Mouse (Mus musculus) heart, adult 2 months (tissue): ENCODE data around the gene Tmem199. TPM values are rescaled to one million over a fixed set of nuclear protein-coding genes. Genes with fewer than 3 reads are reported as not detected.

ENCODE experiments used
- DNase-seq, 2 experiments: peaks; one replicate each; pipeline ENCODE4 v3.0.0; 2021
- H3K27ac ChIP-seq: fragments of 200-600 bp; 2 replicates; pipeline ENCODE4 v1.8.1; 2022
- H3K27me3 ChIP-seq: fragments of 200-500 bp; 2 replicates; pipeline ENCODE4 v1.6.1; 2012; ENCODE audit warnings: mild to moderate bottlenecking, low read length, inconsistent platforms, mixed read lengths; ENCODE audit not compliant: control insufficient read depth, insufficient read depth
- H3K36me3 ChIP-seq: fragments of 200-500 bp; 2 replicates; pipeline ENCODE4 v1.6.1; 2012; ENCODE audit warnings: low read length, inconsistent platforms; ENCODE audit not compliant: control insufficient read depth, insufficient read depth
- H3K4me1 ChIP-seq: fragments of 200-500 bp; 2 replicates; pipeline ENCODE4 v1.6.1; 2011; ENCODE audit warnings: low read length; ENCODE audit not compliant: control insufficient read depth, insufficient read depth
- H3K4me3 ChIP-seq: fragments of 200-600 bp; 2 replicates; pipeline ENCODE4 v1.8.1; 2022
- H3K79me2 ChIP-seq: fragments of 200-500 bp; replicated peaks from 2 replicates; pipeline ENCODE4 v1.6.1; 2012; ENCODE audit warnings: mild to moderate bottlenecking, inconsistent platforms, low read length, moderate library complexity, mixed read lengths; ENCODE audit not compliant: control insufficient read depth, insufficient read depth
- H3K9ac ChIP-seq: fragments of 200-500 bp; 2 replicates; pipeline ENCODE4 v1.6.1; 2012; ENCODE audit warnings: low read depth, mild to moderate bottlenecking, control low read depth, inconsistent platforms, low read length, mixed read lengths
- CTCF ChIP-seq: fragments of 200-600 bp; IDR thresholded peaks from 2 replicates; pipeline ENCODE4 v1.8.1; 2022; ENCODE audit warnings: antibody characterized with exemption, mild to moderate bottlenecking, moderate library complexity
- EP300 ChIP-seq: fragments of 200-500 bp; IDR thresholded peaks from 2 replicates; pipeline ENCODE4 v1.6.1; 2011; ENCODE audit warnings: low read depth, low read length, control low read depth; ENCODE audit not compliant: insufficient read depth
- POLR2A ChIP-seq: fragments of 200-500 bp; IDR thresholded peaks from 2 replicates; pipeline ENCODE4 v1.6.1; 2011; ENCODE audit warnings: mild to moderate bottlenecking, low read depth, low read length, control low read depth; ENCODE audit not compliant: insufficient read depth
- WGBS: fragments of 180-500 bp; shearing (Covaris S2); methylation state at CpG from one replicate; pipeline ENCODE4 v1.1.7; 2018; 5-methylcytosine and 5-hydroxymethylcytosine counted together
- intact Hi-C: fragments of 180-260 bp; cut with DNase I; formaldehyde crosslinking; loops from one replicate; pipeline ENCODE4 v1.15.1; 2025
- polyA plus RNA-seq: library from polyadenylated mRNA; depleted of rRNA; stranded (reverse); fragments of >200 nt; gene quantifications from 2 replicates; pipeline ENCODE4 v1.2.3, GENCODE M21; 2012
- total RNA-seq, 2 experiments: library from RNA; stranded (reverse); gene quantifications; 2 replicates each; pipeline ENCODE4 v1.2.3; 2021

Tmem199 gene
- total and polyA plus RNA-seq, 3 experiments = 7.9 to 11.5 (median 11.3) TPM

DNA sequence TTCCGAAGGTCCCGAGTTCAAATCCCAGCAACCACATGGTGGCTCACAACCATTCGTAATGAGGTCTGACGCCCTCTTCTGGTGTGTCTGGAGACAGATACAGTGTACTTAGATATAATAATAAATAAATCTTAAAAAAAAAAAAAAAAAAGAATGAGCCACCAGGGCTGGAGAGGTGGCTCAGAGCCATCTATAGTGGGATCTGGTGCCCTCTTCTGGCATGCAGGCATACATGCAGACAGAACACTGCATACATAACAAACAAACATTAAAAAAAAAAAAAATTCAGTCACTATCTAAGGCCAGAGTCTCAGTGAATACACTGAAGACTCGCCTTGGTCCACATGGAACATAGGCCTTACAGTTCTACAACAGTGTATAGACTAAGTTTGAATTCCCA, 2.8 kb downstream of the Tmem199 start:
- H3K9ac ChIP-seq = no peak overlapping the region
- H3K27ac ChIP-seq = no peak overlapping the region
- H3K36me3 ChIP-seq = no peaks in the 10 kb centered on the region; the same call in 1 of the 2 replicates
- H3K4me3 ChIP-seq = no peak overlapping the region
- no peaks in the 10 kb centered on the region for H3K79me2 ChIP-seq
- intact Hi-C loops = no loop called here
- no peak for DNase-seq
- H3K4me1 ChIP-seq = no peaks in the 10 kb centered on the region
- 87% methylated on average over 5 of the region's 5 CpGs for WGBS
- no peaks in the 10 kb centered on the region for H3K27me3 ChIP-seq
- TF ChIP-seq CTCF (peak; percentile 61), POLR2A (no peak), EP300 (no peak)

DNA sequence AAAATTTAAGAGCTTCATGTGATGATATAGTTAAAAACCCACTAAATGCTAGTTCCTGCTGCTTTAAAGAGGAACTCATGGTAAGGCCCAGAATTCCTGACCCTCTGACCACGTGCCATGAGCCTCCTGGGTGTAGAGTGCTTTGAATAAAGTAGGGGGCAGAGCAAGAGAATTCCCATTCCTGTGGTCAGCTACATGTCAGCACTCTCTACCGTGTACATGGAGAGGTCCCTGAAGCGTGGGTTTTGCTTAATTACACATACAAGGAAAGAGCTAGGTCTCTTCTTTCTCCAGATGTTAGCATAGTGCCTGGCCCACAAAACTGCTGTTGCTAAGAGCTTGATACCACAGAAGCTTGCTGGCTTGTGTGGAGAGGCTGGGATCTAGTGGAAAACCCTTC, 6.5 kb downstream of the Tmem199 start:
- Histone ChIP-seq H3K27ac (no peak overlapping the region), H3K4me1 (no peaks in the 10 kb centered on the region), H3K27me3 (no peaks in the 10 kb centered on the region), H3K79me2 (no peaks in the 10 kb centered on the region), H3K9ac (no peak overlapping the region), H3K4me3 (no peak overlapping the region), H3K36me3 (no peaks in the 10 kb centered on the region)
- DNase-seq = no peak
- WGBS = 73% methylated on average over 3 of the region's 3 CpGs
- TF ChIP-seq CTCF (no peak), EP300 (no peak), POLR2A (no peak)
- intact Hi-C loops = no loop called here

DNA sequence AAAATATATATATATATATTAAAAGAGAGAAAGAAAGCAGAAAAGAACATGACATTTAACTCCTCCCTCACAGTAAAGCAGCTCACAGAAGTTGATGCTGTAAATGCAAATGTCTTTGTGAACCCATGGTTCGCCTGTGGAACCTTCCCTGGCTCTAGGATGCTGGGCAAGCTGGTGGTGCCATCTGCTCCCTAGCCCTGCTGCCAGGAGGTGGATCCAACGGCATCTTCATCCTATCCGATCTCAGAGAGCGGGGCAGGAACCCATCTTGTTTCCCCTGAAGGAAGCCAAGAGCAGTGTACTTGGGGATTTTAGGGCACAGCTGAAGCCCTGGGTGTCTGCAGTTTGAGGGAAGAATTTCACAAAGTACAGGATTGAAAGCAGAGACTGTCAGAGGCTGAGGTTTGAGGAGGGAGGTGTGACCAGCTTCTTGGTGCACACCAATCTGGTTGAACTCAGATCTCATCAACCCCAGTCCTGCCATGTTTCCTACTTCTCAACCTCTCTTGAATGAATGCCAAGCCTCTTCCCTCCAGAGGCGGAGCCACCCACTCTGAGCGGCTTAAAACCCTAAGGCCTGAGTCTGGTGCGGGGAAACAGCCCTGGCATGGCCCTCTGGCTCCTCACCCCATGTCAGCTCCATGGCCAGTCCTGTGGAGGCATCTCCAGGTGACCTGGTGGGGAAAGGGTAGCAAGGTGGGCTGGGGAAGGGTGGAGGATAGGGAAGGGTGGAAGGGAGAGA, 8.9 kb downstream of the Tmem199 start, which contains the start of gene Sebox:
Gene Sebox (plus strand): TSS at position 539 of the 742 bp plus-strand sequence.
- H3K4me3 ChIP-seq = no peak within 1 kb of the TSS
- TF ChIP-seq POLR2A (no peak), CTCF (no peak), EP300 (no peak)
- no peak for DNase-seq
- H3K27me3 ChIP-seq = no peaks in the 10 kb centered on the region
- H3K27ac ChIP-seq = no peak within 1 kb of the TSS
- H3K36me3 ChIP-seq = no peaks in the 10 kb centered on the region
- H3K79me2 ChIP-seq = no peaks in the 10 kb centered on the region
- WGBS = 57% methylated on average over 7 of the region's 7 CpGs
- intact Hi-C loops = no loop called here
- no peak within 1 kb of the TSS for H3K9ac ChIP-seq
- H3K4me1 ChIP-seq = no peaks in the 10 kb centered on the region

DNA sequence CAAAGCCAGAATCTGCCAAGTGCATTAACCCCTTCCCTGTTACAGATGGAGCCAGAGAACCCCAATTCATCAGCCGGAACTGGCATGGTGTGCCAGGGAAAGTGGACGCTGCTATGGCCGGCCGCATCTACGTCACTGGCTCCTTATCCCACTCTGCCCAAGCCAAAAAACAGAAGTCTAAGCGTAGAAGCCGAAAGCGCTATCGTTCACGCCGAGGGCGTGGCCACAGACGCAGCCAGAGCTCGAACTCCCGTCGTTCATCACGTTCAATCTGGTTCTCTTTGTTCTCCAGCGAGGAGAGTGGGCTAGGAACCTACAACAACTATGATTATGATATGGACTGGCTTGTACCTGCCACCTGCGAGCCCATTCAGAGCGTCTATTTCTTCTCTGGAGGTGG, 10.4 kb downstream of the Tmem199 start:
- WGBS = 74% methylated on average over 20 of the region's 20 CpGs
- H3K27me3 ChIP-seq = peaks cover 6% of the 10 kb centered on the region
- TF ChIP-seq CTCF = no peak
- no peak for TF ChIP-seq EP300
- TF ChIP-seq POLR2A = no peak

DNA sequence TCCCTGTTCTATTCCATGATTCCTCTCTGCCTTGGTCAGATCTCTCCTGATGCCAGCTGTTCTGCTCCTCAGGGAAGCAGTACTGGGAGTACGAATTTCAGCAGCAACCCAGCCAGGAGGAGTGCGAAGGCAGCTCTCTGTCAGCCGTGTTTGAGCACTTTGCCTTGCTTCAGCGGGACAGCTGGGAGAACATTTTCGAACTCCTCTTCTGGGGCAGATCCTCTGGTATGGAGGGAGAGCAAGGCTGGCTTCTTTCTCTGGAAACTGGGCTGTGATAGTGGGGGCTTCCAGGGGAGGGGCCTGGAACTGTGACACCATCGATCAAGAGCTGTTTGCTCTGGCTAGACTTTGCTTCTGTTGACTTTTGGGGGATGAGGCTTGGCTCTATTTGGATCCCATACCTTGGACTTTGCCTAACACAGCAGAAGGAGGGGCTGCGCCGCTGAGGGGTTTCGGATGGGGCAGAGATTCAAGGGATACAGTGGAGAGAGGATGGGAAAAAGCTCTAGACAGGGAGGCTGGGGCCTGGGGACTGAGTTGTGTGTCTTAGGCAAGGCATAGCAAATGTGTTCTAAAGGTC, 11.3 kb downstream of the Tmem199 start:
- H3K4me3 ChIP-seq = no peak overlapping the region
- WGBS = 69% methylated on average over 9 of the region's 9 CpGs
- no peaks in the 10 kb centered on the region for H3K79me2 ChIP-seq
- H3K9ac ChIP-seq = no peak overlapping the region
- H3K27me3 ChIP-seq = peaks cover 6% of the 10 kb centered on the region
- H3K4me1 ChIP-seq = no peaks in the 10 kb centered on the region
- no peaks in the 10 kb centered on the region for H3K36me3 ChIP-seq
- intact Hi-C loops = no loop called here
- H3K27ac ChIP-seq = no peak overlapping the region
- TF ChIP-seq POLR2A (no peak), CTCF (no peak), EP300 (no peak)
- no peak for DNase-seq

More for the DNA sequence above, 10.4 kb downstream of the Tmem199 start:
- Histone ChIP-seq H3K4me3 (no peak overlapping the region), H3K9ac (no peak overlapping the region), H3K4me1 (no peaks in the 10 kb centered on the region), H3K79me2 (no peaks in the 10 kb centered on the region), H3K27ac (no peak overlapping the region), H3K36me3 (no peaks in the 10 kb centered on the region)
- intact Hi-C loops = no loop called here
- DNase-seq = no peak

DNA sequence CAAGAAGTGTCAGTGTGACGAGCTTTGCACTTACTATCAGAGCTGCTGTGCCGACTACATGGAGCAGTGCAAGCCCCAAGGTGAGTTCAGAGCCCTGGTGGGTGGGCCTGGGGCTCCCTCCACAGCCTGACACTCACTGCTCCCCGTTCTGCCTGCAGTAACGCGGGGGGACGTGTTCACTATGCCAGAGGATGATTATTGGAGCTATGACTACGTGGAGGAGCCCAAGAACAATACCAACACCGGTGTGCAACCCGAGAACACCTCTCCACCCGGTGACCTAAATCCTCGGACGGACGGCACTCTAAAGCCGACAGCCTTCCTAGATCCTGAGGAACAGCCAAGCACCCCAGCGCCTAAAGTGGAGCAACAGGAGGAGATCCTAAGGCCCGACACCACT, 12.4 kb downstream of the Tmem199 start:
- H3K27ac ChIP-seq = peak overlapping the region; percentile 51

More for the DNA sequence above, 12.4 kb downstream of the Tmem199 start:
- no peaks in the 10 kb centered on the region for H3K36me3 ChIP-seq
- no peaks in the 10 kb centered on the region for H3K79me2 ChIP-seq
- no peak for DNase-seq
- H3K9ac ChIP-seq = peak overlapping the region; percentile 27; the same call in 1 of the 2 replicates
- 45% methylated on average over 16 of the region's 16 CpGs for WGBS
- no peaks in the 10 kb centered on the region for H3K4me1 ChIP-seq
- H3K4me3 ChIP-seq = no peak overlapping the region
- intact Hi-C loops = no loop called here
- no peak for TF ChIP-seq EP300
- no peak for TF ChIP-seq POLR2A
- H3K27me3 ChIP-seq = peaks cover 6% of the 10 kb centered on the region
